Mouse (Mus musculus) kidney, adult 2 months (tissue): ENCODE data around the gene Crocc2.

Experiments
- CTCF ChIP-seq: fragments of 200-500 bp; conservative IDR thresholded peaks from 2 replicates; pipeline ENCODE4 v1.5.1; 2011; ENCODE audit warnings: low read depth, mild to moderate bottlenecking, control low read depth, low read length, moderate library complexity, mixed read lengths; ENCODE audit not compliant: insufficient read depth, insufficient read length
- POLR2A ChIP-seq: fragments of 200-500 bp; IDR thresholded peaks from one replicate; pipeline ENCODE4 v1.6.1; 2011; ENCODE audit warnings: low read depth, low read length, control low read depth

- TF ChIP-seq CTCF: no peak
- no peak for TF ChIP-seq POLR2A
Observed at GRCm38 (mm10) chr1:93160501-93161133, 7.9 kb upstream of the Crocc2 start, which contains the start of gene 2310007B03Rik.
